Mouse (Mus musculus) lung, embryonic 14.5 days (tissue): ENCODE results near the gene Sacs. TPM values are rescaled to one million over a fixed set of nuclear protein-coding genes. Genes with fewer than 3 reads are reported as not detected.
A peak's percentile ranks its signal among the peaks of the same experiment; 100 is the strongest.
"Not testable (repeated sequence)": the region's sequence is repeated elsewhere in the genome, so short reads cannot be mapped to it uniquely, and the experiment has no call there.

ENCODE experiments used
- ATAC-seq: fragments of 200-750 bp; cut with Nextera tagmentation; 2 replicates; pipeline ENCODE4 v1.8.0; 2017; ENCODE audit warnings: mild to moderate bottlenecking, moderate TSS enrichment, moderate library complexity; ENCODE audit not compliant: insufficient read depth
- DNase-seq: peaks from one replicate; pipeline ENCODE4 v3.0.0-alpha.2; 2015
- H3K27ac ChIP-seq: fragments of 300-500 bp; sonication (generic); 2 replicates; pipeline ENCODE4 v1.5.1; 2014; ENCODE audit warnings: low read depth, mild to moderate bottlenecking, moderate library complexity
- H3K27me3 ChIP-seq: fragments of 300-500 bp; sonication (generic); 2 replicates; pipeline ENCODE4 v1.6.1; 2014; ENCODE audit warnings: low read length, control low read depth; ENCODE audit not compliant: insufficient read depth
- H3K36me3 ChIP-seq: fragments of 300-500 bp; sonication (generic); 2 replicates; pipeline ENCODE4 v1.6.1; 2014; ENCODE audit warnings: control low read depth; ENCODE audit not compliant: insufficient read depth
- H3K4me1 ChIP-seq: fragments of 300-500 bp; sonication (generic); 2 replicates; pipeline ENCODE4 v1.6.1; 2014; ENCODE audit warnings: antibody characterized with exemption, control low read depth; ENCODE audit not compliant: insufficient read depth
- H3K4me2 ChIP-seq: fragments of 300-500 bp; sonication (generic); 2 replicates; pipeline ENCODE4 v1.6.1; 2014; ENCODE audit warnings: mild to moderate bottlenecking
- H3K4me3 ChIP-seq: fragments of 300-500 bp; sonication (generic); 2 replicates; pipeline ENCODE4 v1.5.1; 2014; ENCODE audit warnings: low read depth, low read length
- H3K9ac ChIP-seq: fragments of 300-500 bp; sonication (generic); 2 replicates; pipeline ENCODE4 v1.6.1; 2014
- H3K9me3 ChIP-seq: fragments of 300-500 bp; sonication (generic); 2 replicates; pipeline ENCODE4 v1.6.1; 2016; ENCODE audit warnings: low read depth, low read length, control low read depth
- CTCF ChIP-seq: IDR thresholded peaks from 2 replicates; pipeline ENCODE4 v1.5.1; 2016; ENCODE audit warnings: antibody characterized with exemption, low read depth
- WGBS: fragments of 180-500 bp; shearing (Covaris S2); extraction: QIAGEN DNeasy Blood & Tissue Kit; methylation state at CpG from one replicate; pipeline ENCODE4 v1.1.7; 2014; 5-methylcytosine and 5-hydroxymethylcytosine counted together
- polyA plus RNA-seq: library from polyadenylated mRNA; unstranded; fragments of >200 nt; fragmentation: Nextera tagmentation; extraction: Ambion mirVana; gene quantifications from 2 replicates; pipeline ENCODE4 v1.2.1, GENCODE M21; 2014

The Sacs gene
- polyA plus RNA-seq, 1 experiment from 2014 or later = 3.6 TPM

GRCm38 (mm10) chr14:61137410-61137809, 847 bp upstream of the Sacs start:
- no peak overlapping the region for H3K4me3 ChIP-seq
- 82% methylated on average over 5 of the region's 5 CpGs for WGBS

GRCm38 (mm10) chr14:61138727-61139067, 440 bp downstream of the Sacs start:
- peak overlapping the region; percentile 53 for H3K9ac ChIP-seq
- H3K4me3 ChIP-seq = peak overlapping the region; percentile 43
- no peaks in the 10 kb centered on the region for H3K36me3 ChIP-seq
- H3K4me1 ChIP-seq = 0 out of 2 replicates have a peak, but pooled peaks cover 7% of the 10 kb centered on the region
- TF ChIP-seq CTCF = no peak
- DNase-seq = peak; percentile 17
- H3K9me3 ChIP-seq = no peaks in the 10 kb centered on the region
- H3K27ac ChIP-seq = no peak overlapping the region
- peaks cover 6% of the 10 kb centered on the region; the same call in 1 of the 2 replicates for H3K27me3 ChIP-seq
- H3K4me2 ChIP-seq = peak overlapping the region; percentile 70
- WGBS = 23% methylated on average over 8 of the region's 8 CpGs
- no peak for ATAC-seq

More at GRCm38 (mm10) chr14:61137410-61137809, 847 bp upstream of the Sacs start:
- H3K4me1 ChIP-seq = 0 out of 2 replicates have a peak, but pooled peaks cover 4% of the 10 kb centered on the region
- no peak overlapping the region for H3K27ac ChIP-seq
- TF ChIP-seq CTCF = no peak
- DNase-seq (no peak), ATAC-seq (no peak)
- no peaks in the 10 kb centered on the region for H3K9me3 ChIP-seq
- no peaks in the 10 kb centered on the region for H3K36me3 ChIP-seq
- H3K27me3 ChIP-seq = peaks cover 6% of the 10 kb centered on the region; the same call in 1 of the 2 replicates
- no peak overlapping the region for H3K9ac ChIP-seq
- H3K4me2 ChIP-seq = no peak overlapping the region

- Histone ChIP-seq H3K4me1 (0 out of 2 replicates have a peak, but pooled peaks cover 7% of the 10 kb centered on the region), H3K4me2 (peak overlapping the region; percentile 32; the same call in 1 of the 2 replicates), H3K9ac (no peak overlapping the region), H3K36me3 (no peaks in the 10 kb centered on the region), H3K9me3 (no peaks in the 10 kb centered on the region), H3K27ac (no peak overlapping the region), H3K27me3 (peaks cover 6% of the 10 kb centered on the region; the same call in 1 of the 2 replicates), H3K4me3 (no peak overlapping the region)
- ATAC-seq (no peak), DNase-seq (no peak)
- WGBS = 49% methylated on average over 8 of the region's 8 CpGs
- TF ChIP-seq CTCF = no peak
Measured at GRCm38 (mm10) chr14:61143358-61143757, 5.1 kb downstream of the Sacs start.

GRCm38 (mm10) chr14:61143869-61144268, 5.6 kb downstream of the Sacs start:
- Histone ChIP-seq H3K36me3 (no peaks in the 10 kb centered on the region), H3K4me2 (peak overlapping the region; percentile 32; the same call in 1 of the 2 replicates), H3K9me3 (no peaks in the 10 kb centered on the region), H3K27ac (no peak overlapping the region), H3K4me3 (no peak overlapping the region), H3K4me1 (0 out of 2 replicates have a peak, but pooled peaks cover 4% of the 10 kb centered on the region), H3K27me3 (peaks cover 6% of the 10 kb centered on the region; the same call in 1 of the 2 replicates), H3K9ac (no peak overlapping the region)
- 29% methylated on average over 11 of the region's 11 CpGs for WGBS
- peak; percentile 74 for DNase-seq
- peak; percentile 73 for TF ChIP-seq CTCF
- ATAC-seq = peak; percentile 54; the same call in 1 of the 2 replicates

- not testable (repeated sequence) for ATAC-seq, DNase-seq, H3K27ac ChIP-seq, H3K9me3 ChIP-seq, H3K36me3 ChIP-seq, H3K4me2 ChIP-seq, H3K27me3 ChIP-seq, H3K9ac ChIP-seq, H3K4me1 ChIP-seq, H3K4me3 ChIP-seq
- 89% methylated on average over 12 of the region's 13 CpGs for WGBS
Measured at GRCm38 (mm10) chr14:61150416-61150815, 12.2 kb downstream of the Sacs start.

GRCm38 (mm10) chr14:61154900-61155585, 16.8 kb downstream of the Sacs start:
- WGBS = 73% methylated on average over 6 of the region's 6 CpGs
- H3K27me3 ChIP-seq = no peaks in the 10 kb centered on the region
- H3K27ac ChIP-seq = no peak overlapping the region
- DNase-seq (no peak), ATAC-seq (no peak)
- 0 out of 2 replicates have a peak, but pooled peaks cover 3% of the 10 kb centered on the region for H3K4me1 ChIP-seq
- H3K4me2 ChIP-seq = no peak overlapping the region
- no peak overlapping the region for H3K4me3 ChIP-seq
- H3K9me3 ChIP-seq = no peaks in the 10 kb centered on the region
- no peak for TF ChIP-seq CTCF
- no peaks in the 10 kb centered on the region for H3K36me3 ChIP-seq
- H3K9ac ChIP-seq = no peak overlapping the region

- H3K36me3 ChIP-seq = no peaks in the 10 kb centered on the region
- 0 out of 2 replicates have a peak, but pooled peaks cover 3% of the 10 kb centered on the region for H3K4me1 ChIP-seq
- no peak overlapping the region for H3K4me3 ChIP-seq
- no peak for DNase-seq
- H3K4me2 ChIP-seq = no peak overlapping the region
- H3K27me3 ChIP-seq = no peaks in the 10 kb centered on the region
- no peak for ATAC-seq
- H3K27ac ChIP-seq = no peak overlapping the region
- no peak overlapping the region for H3K9ac ChIP-seq
- no peaks in the 10 kb centered on the region for H3K9me3 ChIP-seq
- no peak for TF ChIP-seq CTCF
Measured at GRCm38 (mm10) chr14:61155687-61156086, 17.4 kb downstream of the Sacs start.

GRCm38 (mm10) chr14:61157426-61157825, 19.2 kb downstream of the Sacs start:
- ATAC-seq, H3K9me3 ChIP-seq, H3K36me3 ChIP-seq, H3K27me3 ChIP-seq, H3K9ac ChIP-seq, DNase-seq, H3K27ac ChIP-seq, H3K4me2 ChIP-seq, H3K4me1 ChIP-seq, H3K4me3 ChIP-seq: not testable (repeated sequence)
- 78% methylated on average over 4 of the region's 7 CpGs for WGBS
